Mouse (Mus musculus) liver, embryonic 12.5 days (tissue): ENCODE results near the gene Tmem80. TPM values are rescaled to one million over a fixed set of nuclear protein-coding genes. Genes with fewer than 3 reads are reported as not detected.

Experiments
- ATAC-seq: fragments of 200-750 bp; cut with Nextera tagmentation; 2 replicates; pipeline ENCODE4 v1.8.0; 2017; ENCODE audit warnings: moderate number of reproducible peaks, mild to moderate bottlenecking, moderate library complexity
- H3K27ac ChIP-seq: fragments of 300-500 bp; sonication (generic); 2 replicates; pipeline ENCODE4 v1.5.1; 2016; ENCODE audit warnings: mild to moderate bottlenecking
- H3K27me3 ChIP-seq: fragments of 300-500 bp; sonication (generic); replicated peaks from 2 replicates; pipeline ENCODE4 v1.6.1; 2016; ENCODE audit warnings: mild to moderate bottlenecking, moderate library complexity
- H3K36me3 ChIP-seq: fragments of 300-500 bp; sonication (generic); 2 replicates; pipeline ENCODE4 v1.6.1; 2016; ENCODE audit warnings: mild to moderate bottlenecking, moderate library complexity
- H3K4me1 ChIP-seq: fragments of 300-500 bp; sonication (generic); 2 replicates; pipeline ENCODE4 v1.6.1; 2016
- H3K4me2 ChIP-seq: fragments of 300-500 bp; sonication (generic); 2 replicates; pipeline ENCODE4 v1.6.1; 2016; ENCODE audit warnings: mild to moderate bottlenecking, moderate library complexity
- H3K4me3 ChIP-seq: fragments of 300-500 bp; sonication (generic); 2 replicates; pipeline ENCODE4 v1.5.1; 2016; ENCODE audit warnings: mild to moderate bottlenecking, moderate library complexity
- H3K9ac ChIP-seq: fragments of 300-500 bp; sonication (generic); 2 replicates; pipeline ENCODE4 v1.6.1; 2016; ENCODE audit warnings: mild to moderate bottlenecking, moderate library complexity
- H3K9me3 ChIP-seq: fragments of 300-500 bp; sonication (generic); replicated peaks from 2 replicates; pipeline ENCODE4 v1.6.1; 2016; ENCODE audit warnings: mild to moderate bottlenecking, moderate library complexity
- WGBS: fragments of 180-500 bp; shearing (Covaris S2); methylation state at CpG from one replicate; pipeline ENCODE4 v1.1.7; 2016; ENCODE audit not compliant: insufficient replicate concordance; 5-methylcytosine and 5-hydroxymethylcytosine counted together
- polyA plus RNA-seq: library from polyadenylated mRNA; unstranded; fragments of >200 nt; fragmentation: Nextera tagmentation; extraction: Ambion mirVana; gene quantifications from 2 replicates; pipeline ENCODE4 v1.2.1, GENCODE M21; 2016

Tmem80 gene
- polyA plus RNA-seq, 1 experiment from 2014 or later = 24.3 TPM

DNA sequence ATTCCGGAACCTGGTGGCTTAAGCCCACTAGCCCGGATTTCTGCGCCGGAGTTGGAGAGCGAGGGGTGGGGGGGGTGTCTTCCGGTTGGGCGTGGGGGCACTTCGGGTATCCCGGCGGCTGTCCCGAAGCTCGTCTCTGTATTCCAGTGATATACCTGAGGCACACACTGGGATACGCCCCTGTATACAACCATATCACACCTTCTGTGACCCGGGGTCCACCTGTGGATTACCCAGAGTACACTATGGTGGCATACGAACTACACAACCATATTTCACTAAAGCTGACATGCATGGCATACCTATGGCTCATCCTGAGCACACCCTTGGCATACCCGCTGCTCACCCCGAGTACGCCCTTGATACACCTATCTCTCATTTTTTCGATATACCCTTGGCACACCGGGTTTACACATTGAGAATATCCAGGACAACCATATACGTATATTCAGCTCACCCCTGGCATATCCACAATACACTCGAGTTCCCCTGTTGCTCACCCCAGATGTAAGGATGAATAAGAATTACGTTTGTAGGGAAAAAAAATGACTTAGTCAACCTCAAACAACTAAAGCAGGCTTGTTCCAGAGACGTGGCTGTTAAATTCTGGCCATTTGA is 943 bp downstream of the Tmem80 start:
- ATAC-seq = peak; percentile 5; the same call in 1 of the 2 replicates
- Histone ChIP-seq H3K4me2 (peak overlapping the region; percentile 86), H3K9ac (peak overlapping the region; percentile 93), H3K27ac (peak overlapping the region; percentile 97), H3K4me1 (peaks cover 44% of the 10 kb centered on the region), H3K36me3 (peaks cover 30% of the 10 kb centered on the region), H3K27me3 (no peaks in the 10 kb centered on the region), H3K9me3 (no peaks in the 10 kb centered on the region), H3K4me3 (peak overlapping the region; percentile 74)
- 17% methylated on average over 24 of the region's 24 CpGs for WGBS

DNA sequence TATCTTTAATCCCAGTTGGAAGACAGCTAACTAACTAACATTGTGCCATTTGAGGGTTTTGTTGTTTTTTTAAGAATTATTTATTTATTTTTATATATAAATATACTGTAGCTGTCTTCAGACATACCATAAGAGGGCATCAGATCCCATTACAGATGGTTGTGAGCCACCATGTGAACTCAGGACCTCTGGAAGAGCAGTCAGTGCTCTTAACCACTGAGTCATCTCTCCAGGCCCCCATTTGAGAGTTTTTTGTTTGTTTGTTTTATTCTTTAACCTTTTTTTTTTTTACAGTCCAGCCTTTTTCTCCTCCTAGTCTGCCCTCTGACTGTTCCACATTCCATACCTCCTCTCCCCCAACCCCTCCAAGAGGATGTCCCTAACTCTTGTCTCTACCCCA is 3.2 kb downstream of the Tmem80 start:
- Histone ChIP-seq H3K27ac (no peak overlapping the region), H3K4me2 (no peak overlapping the region), H3K27me3 (no peaks in the 10 kb centered on the region), H3K4me3 (no peak overlapping the region), H3K4me1 (peaks cover 29% of the 10 kb centered on the region), H3K9ac (no peak overlapping the region), H3K36me3 (peaks cover 33% of the 10 kb centered on the region), H3K9me3 (no peaks in the 10 kb centered on the region)
- ATAC-seq = no peak

DNA sequence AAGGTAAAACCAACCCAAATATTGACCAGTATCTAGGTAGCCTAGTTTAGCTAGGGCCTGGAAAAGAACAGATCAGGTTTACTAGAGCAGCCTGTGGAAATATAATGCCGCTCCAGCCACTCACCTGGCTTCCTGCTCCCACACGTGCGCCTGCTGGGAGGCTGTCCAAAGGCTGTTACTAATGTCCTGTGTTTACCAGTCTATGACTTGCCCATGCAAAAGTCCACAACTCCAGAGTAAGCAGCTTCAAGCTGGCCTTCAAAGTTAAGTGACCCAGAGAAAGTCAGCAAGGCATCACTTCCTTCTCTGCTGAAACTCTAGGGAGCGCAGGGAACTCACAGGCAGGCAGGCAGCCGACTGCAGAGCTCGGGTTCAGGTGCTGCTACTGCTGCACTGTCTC is 4.5 kb downstream of the Tmem80 start:
- 78% methylated on average over 6 of the region's 6 CpGs for WGBS

DNA sequence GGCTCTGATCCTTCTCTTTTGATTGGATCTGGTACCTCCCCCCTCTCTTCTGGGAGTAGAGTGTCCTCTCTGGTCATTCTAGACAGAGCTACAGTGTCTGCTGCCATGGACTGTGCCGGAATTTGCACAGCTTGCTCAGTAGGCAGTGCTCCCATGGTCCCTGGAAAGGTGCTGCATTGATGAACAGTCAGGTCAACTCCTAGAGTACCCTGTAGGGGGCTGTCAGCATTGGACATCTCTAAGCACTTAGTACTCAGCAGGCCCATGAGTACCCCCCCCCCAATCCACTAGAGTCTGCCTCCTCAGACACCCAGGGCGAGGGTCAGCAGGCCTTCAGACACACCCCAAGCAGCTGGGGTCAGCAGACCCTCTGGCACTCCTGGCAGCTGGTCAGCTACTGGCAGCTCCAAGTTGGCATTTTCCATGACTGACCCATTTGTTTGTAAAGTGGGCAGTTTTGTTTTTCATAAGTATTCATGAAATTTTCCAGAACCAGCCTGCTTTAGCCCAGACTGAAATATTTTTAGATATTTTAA is 7.6 kb downstream of the Tmem80 start:
- 79% methylated on average over 2 of the region's 2 CpGs for WGBS
- Histone ChIP-seq H3K9me3 (no peaks in the 10 kb centered on the region), H3K4me1 (peaks cover 22% of the 10 kb centered on the region), H3K9ac (no peak overlapping the region), H3K27ac (no peak overlapping the region), H3K27me3 (peaks cover 22% of the 10 kb centered on the region), H3K4me3 (no peak overlapping the region), H3K36me3 (peaks cover 40% of the 10 kb centered on the region), H3K4me2 (no peak overlapping the region)
- ATAC-seq = no peak

More for the DNA sequence above, 4.5 kb downstream of the Tmem80 start:
- Histone ChIP-seq H3K4me3 (no peak overlapping the region), H3K9me3 (no peaks in the 10 kb centered on the region), H3K4me1 (peaks cover 16% of the 10 kb centered on the region), H3K4me2 (no peak overlapping the region), H3K9ac (no peak overlapping the region), H3K27me3 (no peaks in the 10 kb centered on the region), H3K36me3 (peaks cover 40% of the 10 kb centered on the region), H3K27ac (no peak overlapping the region)
- no peak for ATAC-seq

DNA sequence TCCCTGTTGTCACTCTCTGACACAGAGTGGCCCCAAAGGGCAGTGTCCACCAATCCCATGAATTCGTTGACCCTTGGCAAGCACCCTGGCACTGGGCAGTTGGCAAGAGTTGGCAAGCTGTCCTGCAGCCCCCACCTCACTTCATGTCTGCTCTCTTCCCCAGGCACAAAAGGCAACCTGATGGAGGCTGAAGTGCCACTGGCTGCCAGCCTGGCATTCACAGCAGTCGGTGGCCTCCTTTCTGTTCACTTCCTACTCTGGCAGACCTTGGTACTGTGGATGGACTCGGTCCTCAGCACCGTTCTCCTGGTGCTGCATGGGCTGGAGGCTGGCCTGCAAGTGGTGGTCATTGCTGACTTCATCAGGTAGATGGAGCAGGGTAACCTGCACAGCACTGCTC is 8.1 kb downstream of the Tmem80 start:
- no peak overlapping the region for H3K4me2 ChIP-seq
- no peaks in the 10 kb centered on the region for H3K9me3 ChIP-seq
- peaks cover 22% of the 10 kb centered on the region for H3K4me1 ChIP-seq
- no peak overlapping the region for H3K4me3 ChIP-seq
- H3K27ac ChIP-seq = no peak overlapping the region
- 68% methylated on average over 4 of the region's 4 CpGs for WGBS
- H3K36me3 ChIP-seq = peaks cover 40% of the 10 kb centered on the region
- no peak for ATAC-seq
- no peak overlapping the region for H3K9ac ChIP-seq
- H3K27me3 ChIP-seq = peaks cover 26% of the 10 kb centered on the region

DNA sequence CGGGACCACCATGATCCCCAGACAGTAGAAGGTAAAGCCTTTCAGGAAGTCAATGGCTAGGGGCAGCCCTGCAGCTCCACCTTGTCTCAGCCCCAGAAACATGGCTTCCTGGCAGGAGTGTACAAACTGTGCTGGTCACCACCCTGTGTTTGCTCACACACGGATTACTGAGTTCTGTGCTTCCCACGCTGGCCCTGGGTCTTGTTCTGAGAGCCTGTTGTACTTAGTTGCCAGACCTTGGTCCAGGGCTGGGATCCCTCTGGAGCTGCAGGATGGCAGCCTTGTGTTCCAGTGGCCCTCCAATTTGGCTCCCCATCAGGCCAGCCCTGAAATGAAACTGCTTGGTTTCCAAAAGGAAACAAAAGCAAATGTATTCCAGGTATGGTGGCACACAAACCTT is 8.8 kb downstream of the Tmem80 start:
- no peak for ATAC-seq
- no peak overlapping the region for H3K4me3 ChIP-seq
- H3K36me3 ChIP-seq = peaks cover 39% of the 10 kb centered on the region
- no peak overlapping the region for H3K4me2 ChIP-seq
- H3K4me1 ChIP-seq = peaks cover 22% of the 10 kb centered on the region
- 67% methylated on average over 3 of the region's 3 CpGs for WGBS
- no peak overlapping the region for H3K9ac ChIP-seq
- H3K27ac ChIP-seq = no peak overlapping the region
- peaks cover 26% of the 10 kb centered on the region for H3K27me3 ChIP-seq
- H3K9me3 ChIP-seq = no peaks in the 10 kb centered on the region

DNA sequence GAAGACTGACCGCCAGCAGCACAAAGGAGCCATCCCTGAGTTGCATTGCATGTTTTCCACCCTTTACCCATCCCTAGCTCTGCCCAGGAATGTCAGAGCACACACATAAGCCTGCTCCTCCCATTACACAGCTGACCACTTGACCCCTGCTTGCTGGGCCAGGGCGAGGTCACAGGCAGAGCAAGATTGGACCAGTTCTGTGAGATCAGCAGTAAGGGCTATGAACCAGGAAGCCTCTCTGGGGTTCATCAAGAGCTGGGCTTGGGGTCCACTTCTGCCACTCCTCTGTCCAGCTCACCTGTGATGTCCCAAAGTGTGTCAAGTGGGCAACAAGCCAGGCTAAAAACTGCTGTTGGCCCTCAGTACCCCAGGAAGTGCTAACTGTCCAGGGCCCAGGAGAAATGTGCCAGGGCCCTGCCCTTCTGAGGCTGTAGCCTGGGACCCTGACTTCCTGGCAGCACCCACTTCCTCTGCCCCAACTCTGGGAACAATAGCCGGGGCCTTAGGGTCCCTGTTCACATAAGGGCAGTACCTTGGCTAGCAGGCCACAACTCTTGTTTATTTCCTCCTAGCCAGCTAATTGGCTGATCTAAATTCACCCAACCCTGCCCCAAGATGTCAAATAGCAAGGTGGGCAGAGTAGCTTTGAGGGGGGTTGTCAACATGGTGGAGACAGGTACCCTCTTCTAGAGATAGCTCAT is 10.3 kb downstream of the Tmem80 start:
- WGBS = 61% methylated on average over 3 of the region's 3 CpGs
- H3K27ac ChIP-seq = no peak overlapping the region

DNA sequence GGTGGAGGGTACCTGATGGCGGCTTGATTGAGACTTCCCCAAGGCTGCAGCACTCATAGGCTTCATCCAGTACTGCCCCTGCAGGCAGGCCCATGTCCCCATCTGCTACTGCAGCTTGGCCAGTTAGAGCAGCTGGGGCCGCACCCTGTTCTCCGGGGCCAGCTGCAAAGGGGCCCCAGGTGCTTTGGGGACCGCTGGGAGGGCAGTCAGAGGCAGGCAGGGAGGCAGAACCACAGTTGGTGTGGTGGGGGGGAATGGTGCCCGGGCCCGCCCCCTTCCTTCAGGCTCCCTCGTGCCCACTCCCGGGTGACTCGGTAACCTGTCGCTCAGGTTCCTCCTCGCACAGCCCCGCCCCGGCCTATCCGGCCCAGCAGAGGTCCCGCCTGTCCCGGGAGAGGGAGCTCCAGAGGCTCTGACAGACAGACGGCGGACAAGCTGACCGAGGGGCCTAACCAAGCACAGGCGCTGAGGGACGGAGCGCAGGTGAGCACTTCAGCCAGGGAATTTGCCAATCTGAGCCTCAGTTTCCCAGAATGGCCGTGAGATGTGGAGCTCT is 11.1 kb downstream of the Tmem80 start, which contains the start of gene Eps8l2:
Eps8l2 (plus strand) TSS at position 305 of the 556 bp plus-strand sequence.
- peak; percentile 70 for ATAC-seq
- Histone ChIP-seq H3K9me3 (no peaks in the 10 kb centered on the region), H3K27me3 (peaks cover 33% of the 10 kb centered on the region), H3K4me3 (peak within 1 kb of the TSS; percentile 36), H3K4me1 (peaks cover 22% of the 10 kb centered on the region), H3K4me2 (peak within 1 kb of the TSS; percentile 64), H3K27ac (no peak within 1 kb of the TSS), H3K36me3 (peaks cover 21% of the 10 kb centered on the region; the same call in 1 of the 2 replicates), H3K9ac (peak within 1 kb of the TSS; percentile 53)
- 5% methylated on average over 23 of the region's 23 CpGs for WGBS

More for the DNA sequence above, 10.3 kb downstream of the Tmem80 start:
- Histone ChIP-seq H3K4me2 (peak overlapping the region; percentile 64), H3K4me1 (peaks cover 22% of the 10 kb centered on the region), H3K9me3 (no peaks in the 10 kb centered on the region), H3K9ac (no peak overlapping the region), H3K27me3 (peaks cover 28% of the 10 kb centered on the region), H3K4me3 (no peak overlapping the region), H3K36me3 (peaks cover 29% of the 10 kb centered on the region)
- ATAC-seq = no peak

DNA sequence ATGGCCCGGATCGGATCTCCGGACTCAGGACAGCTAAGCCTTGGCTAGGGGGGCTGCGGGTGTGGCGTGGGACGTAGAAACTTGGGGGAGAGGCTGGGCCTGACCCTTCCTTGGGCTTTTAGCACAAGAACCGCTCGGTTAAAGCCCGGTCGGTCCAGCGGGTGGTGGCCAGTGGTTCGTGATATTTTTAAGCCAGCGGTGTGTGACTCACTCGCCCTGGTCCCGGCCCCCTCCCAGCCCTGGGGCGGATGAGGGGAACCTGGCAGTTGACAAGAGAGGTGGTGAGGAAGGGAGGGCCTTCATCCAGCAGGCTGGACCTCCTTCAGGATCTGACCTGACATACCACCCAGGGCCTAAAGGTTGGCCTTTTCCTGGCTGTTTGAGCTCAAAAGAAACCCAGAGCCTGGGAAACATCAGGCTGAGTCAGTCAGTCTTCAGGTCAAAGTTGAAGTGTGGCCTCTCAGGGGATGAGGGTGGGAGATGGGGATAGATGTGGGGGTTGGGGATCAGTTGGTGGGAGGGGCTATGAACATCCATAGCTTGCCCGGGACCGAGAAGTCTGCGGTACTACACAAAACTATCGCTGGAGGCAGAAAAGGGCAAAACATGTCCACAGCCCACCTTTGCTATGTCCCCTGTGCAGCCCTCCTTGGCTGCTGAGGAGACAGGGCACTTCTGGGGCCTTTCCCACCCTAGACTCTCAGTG is 11.8 kb downstream of the Tmem80 start:
- ATAC-seq = no peak
- WGBS = 42% methylated on average over 20 of the region's 20 CpGs
- H3K4me1 ChIP-seq = peaks cover 22% of the 10 kb centered on the region
- H3K9ac ChIP-seq = peak overlapping the region; percentile 53; the same call in 1 of the 2 replicates
- H3K4me3 ChIP-seq = peak overlapping the region; percentile 36
- H3K27me3 ChIP-seq = peaks cover 37% of the 10 kb centered on the region
- peak overlapping the region; percentile 64 for H3K4me2 ChIP-seq
- no peaks in the 10 kb centered on the region for H3K9me3 ChIP-seq
- H3K36me3 ChIP-seq = peaks cover 19% of the 10 kb centered on the region; the same call in 1 of the 2 replicates
- H3K27ac ChIP-seq = no peak overlapping the region

DNA sequence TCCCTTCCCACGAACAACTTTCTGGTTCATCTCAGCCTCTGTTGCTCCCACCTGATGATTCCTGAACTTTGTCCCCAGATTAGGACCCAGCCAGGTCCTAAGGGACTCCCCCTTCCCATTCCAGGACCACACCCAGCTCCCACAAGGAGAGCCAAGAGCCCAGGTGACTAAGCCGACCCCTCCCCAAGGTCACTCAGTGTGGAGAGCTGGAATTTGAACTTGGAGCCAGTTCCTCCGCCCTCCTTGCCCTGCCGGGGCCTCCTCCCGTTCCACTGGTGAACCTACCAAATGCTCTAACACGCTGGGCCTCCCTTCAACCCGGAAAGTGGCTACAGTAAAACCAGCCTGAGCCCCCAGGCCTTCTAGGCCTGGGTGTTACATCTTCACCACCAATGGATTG is 12.5 kb downstream of the Tmem80 start:
- no peak overlapping the region for H3K4me3 ChIP-seq
- H3K27ac ChIP-seq = peak overlapping the region; percentile 27
- H3K4me1 ChIP-seq = peaks cover 22% of the 10 kb centered on the region
- WGBS = 70% methylated on average over 7 of the region's 7 CpGs
- no peak overlapping the region for H3K9ac ChIP-seq
- ATAC-seq = no peak
- H3K27me3 ChIP-seq = peaks cover 37% of the 10 kb centered on the region
- H3K4me2 ChIP-seq = no peak overlapping the region; the same call in 1 of the 2 replicates
- no peaks in the 10 kb centered on the region for H3K9me3 ChIP-seq
- peaks cover 12% of the 10 kb centered on the region; the same call in 1 of the 2 replicates for H3K36me3 ChIP-seq

DNA sequence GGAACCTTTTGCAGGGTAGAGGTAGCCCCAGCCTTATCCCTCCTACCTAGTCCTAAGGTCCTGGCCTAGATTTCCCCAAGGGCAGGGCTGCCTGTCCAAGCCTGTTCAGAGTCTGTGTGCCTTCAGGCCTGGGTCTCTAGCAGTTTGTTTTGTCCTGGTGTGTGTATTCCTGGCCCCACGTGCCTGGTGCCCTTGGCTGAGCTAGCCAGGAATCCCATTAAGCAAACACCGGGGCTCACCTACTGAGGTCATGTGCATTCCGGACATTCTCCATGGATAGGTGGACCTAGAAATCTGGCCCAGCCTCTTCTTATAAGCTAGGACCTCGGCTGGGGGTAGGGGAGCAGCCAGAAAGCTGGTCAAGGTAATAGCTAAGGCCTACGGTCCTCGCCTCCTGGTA is 12.9 kb downstream of the Tmem80 start:
- H3K4me2 ChIP-seq = no peak overlapping the region; the same call in 1 of the 2 replicates
- H3K4me3 ChIP-seq = no peak overlapping the region
- peaks cover 22% of the 10 kb centered on the region for H3K4me1 ChIP-seq
- WGBS = 68% methylated on average over 6 of the region's 6 CpGs
- peak overlapping the region; percentile 38 for H3K27ac ChIP-seq
- no peak overlapping the region for H3K9ac ChIP-seq
- peak; percentile 23; the same call in 1 of the 2 replicates for ATAC-seq
- peaks cover 37% of the 10 kb centered on the region for H3K27me3 ChIP-seq
- H3K9me3 ChIP-seq = no peaks in the 10 kb centered on the region
- H3K36me3 ChIP-seq = peaks cover 9% of the 10 kb centered on the region; the same call in 1 of the 2 replicates
